Mouse (Mus musculus): Measurements from ENCODE around the gene Ina. TPM values are rescaled to one million over a fixed set of nuclear protein-coding genes. Genes with fewer than 3 reads are reported as not detected.
A peak's percentile ranks its signal among the peaks of the same experiment; 100 is the strongest.

The Ina gene
- polyA plus RNA-seq, 1 experiment from 2014 or later = 0.98 TPM

DNA sequence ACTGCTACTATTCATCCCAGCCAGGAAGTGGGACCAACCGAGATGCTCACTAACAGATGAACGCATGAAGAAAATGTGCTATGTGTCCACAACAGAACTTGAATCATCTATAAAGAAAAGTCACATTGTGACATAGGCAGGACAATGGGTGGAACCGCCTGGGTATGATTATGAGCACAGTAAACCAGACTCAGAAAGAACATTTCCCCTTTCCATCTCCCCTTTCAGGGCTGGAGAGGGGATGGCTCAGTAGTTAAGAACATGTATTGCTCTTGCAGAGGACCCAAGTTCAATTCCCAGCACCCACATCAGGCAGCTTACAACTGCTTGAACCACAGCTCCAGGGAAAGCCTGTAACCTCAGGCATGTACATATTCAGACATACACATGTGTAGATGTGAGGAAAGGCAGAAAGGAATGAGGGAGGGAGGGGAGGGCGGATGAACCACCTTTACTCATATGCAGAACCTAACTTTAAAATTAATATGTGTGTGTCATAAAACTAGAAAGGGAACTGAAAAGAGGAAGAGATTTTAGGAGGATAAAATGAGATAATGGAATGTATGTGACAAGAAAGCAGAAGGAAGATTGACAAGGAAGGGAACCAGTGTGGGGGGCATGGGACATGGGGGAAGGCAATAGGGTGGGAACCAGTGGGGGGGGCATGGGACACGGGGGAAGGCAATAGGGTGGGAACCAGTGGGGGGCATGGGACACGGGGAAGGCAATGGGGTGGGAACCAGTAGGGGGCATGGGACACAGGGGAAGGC lies 10.6 kb upstream of the Ina start:
- no peaks in the 10 kb centered on the region; the same call in 1 of the 2 replicates for H3K9me3 ChIP-seq
- no peak overlapping the region for H3K27ac ChIP-seq
- H3K4me2 ChIP-seq (replicated peaks) = no peak overlapping the region
- no peak overlapping the region for H3K4me3 ChIP-seq
- WGBS = 73% methylated on average over 6 of the region's 6 CpGs
- no peaks in the 10 kb centered on the region for H3K4me1 ChIP-seq
- peaks cover 9% of the 10 kb centered on the region; the same call in 1 of the 2 replicates for H3K27me3 ChIP-seq
- ATAC-seq (ENCODE audit: low FRiP score, low read depth) = no peak
- H3K9ac ChIP-seq = no peak overlapping the region
- no peaks in the 10 kb centered on the region for H3K36me3 ChIP-seq

- H3K4me3 ChIP-seq = no peak overlapping the region
- peaks cover 18% of the 10 kb centered on the region for H3K27me3 ChIP-seq
- no peak overlapping the region for H3K9ac ChIP-seq
- H3K9me3 ChIP-seq = no peaks in the 10 kb centered on the region; the same call in 1 of the 2 replicates
- H3K4me1 ChIP-seq = no peaks in the 10 kb centered on the region
- no peak overlapping the region for H3K4me2 ChIP-seq (replicated peaks)
- ATAC-seq (ENCODE audit: low FRiP score, low read depth) = no peak
- H3K36me3 ChIP-seq = no peaks in the 10 kb centered on the region
- no peak overlapping the region for H3K27ac ChIP-seq
- 62% methylated on average over 5 of the region's 5 CpGs for WGBS
These were observed 8.6 kb upstream of the Ina start for GRCm38 (mm10) chr19:47005873-47006272.

- Histone ChIP-seq H3K9ac (no peak overlapping the region), H3K27me3 (peaks cover 22% of the 10 kb centered on the region), H3K4me3 (no peak overlapping the region), H3K27ac (no peak overlapping the region), H3K4me2 (replicated peaks) (no peak overlapping the region), H3K4me1 (no peaks in the 10 kb centered on the region), H3K36me3 (no peaks in the 10 kb centered on the region), H3K9me3 (no peaks in the 10 kb centered on the region; the same call in 1 of the 2 replicates)
- no peak for ATAC-seq (ENCODE audit: low FRiP score, low read depth)
- 0% methylated on average over 4 of the region's 4 CpGs for WGBS
These were observed 8.2 kb upstream of the Ina start for GRCm38 (mm10) chr19:47006321-47006720.

- Histone ChIP-seq H3K9ac (no peak overlapping the region), H3K9me3 (no peaks in the 10 kb centered on the region; the same call in 1 of the 2 replicates), H3K4me2 (replicated peaks) (no peak overlapping the region), H3K27ac (no peak overlapping the region), H3K27me3 (peaks cover 52% of the 10 kb centered on the region), H3K4me3 (no peak overlapping the region), H3K4me1 (peaks cover 4% of the 10 kb centered on the region), H3K36me3 (no peaks in the 10 kb centered on the region)
- WGBS = 87% methylated on average over 7 of the region's 7 CpGs
- ATAC-seq (ENCODE audit: low FRiP score, low read depth) = no peak
These were observed 5.1 kb upstream of the Ina start for GRCm38 (mm10) chr19:47009420-47009819.

DNA sequence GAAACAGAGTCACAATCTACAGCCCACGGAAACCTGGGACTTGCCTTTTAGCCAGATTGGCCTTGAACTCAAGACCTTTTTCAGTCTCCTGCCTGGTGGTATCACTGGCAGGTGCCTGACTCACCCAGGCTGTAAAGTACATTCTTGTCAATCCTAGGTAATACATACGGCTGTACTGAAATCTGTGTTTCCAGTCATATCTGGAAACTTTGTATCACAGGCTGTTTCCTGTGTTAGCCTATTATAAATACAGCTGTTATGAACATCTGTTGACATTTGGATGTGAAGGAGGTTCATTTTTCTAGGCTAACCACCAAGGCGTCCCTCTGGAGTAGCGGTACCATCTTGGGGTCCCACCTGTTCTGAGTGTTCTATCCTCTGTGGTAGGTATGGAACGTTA lies 4.6 kb upstream of the Ina start:
- Histone ChIP-seq H3K9me3 (no peaks in the 10 kb centered on the region; the same call in 1 of the 2 replicates), H3K36me3 (no peaks in the 10 kb centered on the region), H3K27me3 (peaks cover 57% of the 10 kb centered on the region), H3K4me2 (replicated peaks) (no peak overlapping the region), H3K4me3 (no peak overlapping the region), H3K27ac (no peak overlapping the region), H3K9ac (no peak overlapping the region), H3K4me1 (peaks cover 9% of the 10 kb centered on the region)
- ATAC-seq (ENCODE audit: low FRiP score, low read depth) = no peak
- WGBS = 84% methylated on average over 5 of the region's 5 CpGs

DNA sequence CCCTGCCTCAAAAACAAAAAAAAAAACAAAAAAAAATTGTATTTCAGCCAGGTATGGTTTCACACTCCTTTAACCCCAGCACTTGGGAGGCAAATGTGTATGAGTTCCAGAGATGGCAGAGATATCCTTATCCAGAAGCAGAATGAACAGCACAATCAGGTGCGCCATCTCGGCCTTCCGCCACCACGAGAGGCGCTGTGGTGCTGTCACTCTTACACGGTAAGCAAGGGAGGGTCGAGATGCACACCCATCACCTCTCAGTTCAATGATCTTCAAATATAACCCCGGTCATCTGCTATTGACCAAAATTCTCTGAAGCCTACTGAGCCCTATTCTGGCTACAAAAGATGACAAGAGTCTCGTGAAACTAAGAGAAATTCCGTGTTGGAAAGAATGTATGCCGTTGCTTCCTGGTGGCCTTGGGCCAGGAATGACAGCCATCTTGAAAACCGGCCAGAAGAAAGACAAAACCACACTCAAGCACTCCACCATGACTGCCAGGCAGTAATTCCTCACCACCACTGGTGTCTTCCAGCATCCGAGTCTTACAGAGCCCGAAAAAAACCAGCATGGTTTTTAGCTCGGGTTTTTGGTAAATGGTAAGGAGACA lies 1.9 kb upstream of the Ina start:
- 89% methylated on average over 15 of the region's 15 CpGs for WGBS
- Histone ChIP-seq H3K27ac (no peak overlapping the region), H3K27me3 (peaks cover 80% of the 10 kb centered on the region), H3K4me3 (no peak overlapping the region), H3K4me2 (replicated peaks) (no peak overlapping the region), H3K36me3 (no peaks in the 10 kb centered on the region), H3K4me1 (peaks cover 19% of the 10 kb centered on the region), H3K9me3 (no peaks in the 10 kb centered on the region; the same call in 1 of the 2 replicates), H3K9ac (no peak overlapping the region)
- ATAC-seq (ENCODE audit: low FRiP score, low read depth) = no peak

- Histone ChIP-seq H3K4me2 (replicated peaks) (peak overlapping the region; percentile 92), H3K9ac (no peak overlapping the region), H3K9me3 (no peaks in the 10 kb centered on the region), H3K4me3 (peak overlapping the region; percentile 52), H3K27me3 (peaks cover 84% of the 10 kb centered on the region), H3K4me1 (peaks cover 19% of the 10 kb centered on the region), H3K36me3 (no peaks in the 10 kb centered on the region), H3K27ac (no peak overlapping the region)
- 14% methylated on average over 20 of the region's 20 CpGs for WGBS
- no peak for ATAC-seq (ENCODE audit: low FRiP score, low read depth)
These were observed 949 bp upstream of the Ina start for GRCm38 (mm10) chr19:47013340-47014158.

DNA sequence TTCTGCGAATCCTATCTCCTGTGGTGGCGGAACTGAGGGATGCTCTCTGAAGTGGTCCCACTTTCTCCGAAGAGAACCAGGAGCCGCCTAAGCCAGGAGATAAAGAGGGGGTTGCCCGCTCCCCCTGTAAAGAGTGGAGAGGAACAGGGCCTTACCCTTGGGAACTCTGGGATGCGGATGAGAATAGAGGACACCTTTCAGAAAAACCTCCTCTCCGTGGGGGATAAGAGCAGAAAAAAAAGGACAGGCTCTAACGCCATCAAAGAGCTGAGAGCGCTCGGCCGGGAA lies 395 bp upstream of the Ina start:
- Histone ChIP-seq H3K4me1 (peaks cover 19% of the 10 kb centered on the region), H3K36me3 (no peaks in the 10 kb centered on the region), H3K9me3 (no peaks in the 10 kb centered on the region), H3K27ac (no peak overlapping the region), H3K4me2 (replicated peaks) (peak overlapping the region; percentile 92), H3K4me3 (peak overlapping the region; percentile 52), H3K27me3 (peaks cover 85% of the 10 kb centered on the region), H3K9ac (no peak overlapping the region)
- no peak for ATAC-seq (ENCODE audit: low FRiP score, low read depth)
- 1% methylated on average over 11 of the region's 11 CpGs for whole genome bisulfite sequencing

DNA sequence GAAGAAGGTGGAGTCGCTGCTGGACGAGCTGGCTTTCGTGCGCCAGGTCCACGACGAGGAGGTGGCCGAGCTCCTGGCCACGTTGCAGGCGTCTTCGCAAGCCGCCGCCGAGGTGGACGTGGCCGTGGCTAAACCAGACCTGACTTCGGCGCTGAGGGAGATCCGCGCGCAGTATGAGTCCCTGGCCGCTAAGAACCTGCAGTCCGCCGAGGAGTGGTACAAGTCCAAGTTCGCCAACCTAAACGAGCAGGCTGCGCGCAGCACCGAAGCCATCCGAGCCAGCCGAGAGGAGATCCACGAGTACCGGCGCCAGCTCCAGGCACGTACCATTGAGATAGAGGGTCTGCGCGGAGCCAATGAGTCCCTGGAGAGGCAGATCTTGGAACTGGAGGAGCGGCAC lies 898 bp downstream of the Ina start:
- H3K27me3 ChIP-seq = peaks cover 87% of the 10 kb centered on the region
- no peaks in the 10 kb centered on the region for H3K9me3 ChIP-seq
- WGBS = under 1% methylated on average over 37 of the region's 37 CpGs
- peak overlapping the region; percentile 92 for H3K4me2 ChIP-seq (replicated peaks)
- H3K27ac ChIP-seq = no peak overlapping the region
- no peak for ATAC-seq (ENCODE audit: low FRiP score, low read depth)
- no peak overlapping the region for H3K9ac ChIP-seq
- no peaks in the 10 kb centered on the region for H3K36me3 ChIP-seq
- peak overlapping the region; percentile 52 for H3K4me3 ChIP-seq
- peaks cover 21% of the 10 kb centered on the region for H3K4me1 ChIP-seq

DNA sequence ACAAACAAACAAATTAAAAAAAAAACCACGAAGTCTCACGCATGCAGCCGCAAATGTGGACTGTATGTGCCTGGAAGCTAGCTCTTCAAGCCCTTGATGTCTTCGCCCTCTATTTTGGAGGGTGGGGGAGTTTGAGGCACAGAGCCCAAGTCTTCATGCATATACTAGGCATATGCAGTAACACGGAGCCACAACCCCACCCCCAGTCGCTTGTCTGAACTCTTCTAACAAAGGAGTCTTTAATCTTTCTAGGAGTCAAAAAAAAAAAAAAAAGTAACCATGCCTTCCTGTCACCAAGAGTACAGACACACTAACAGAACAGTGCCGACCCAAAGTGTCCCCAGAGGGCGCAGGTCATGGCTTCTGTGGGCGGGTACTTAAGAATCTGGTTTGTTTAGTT lies 1.5 kb downstream of the Ina start:
- no peaks in the 10 kb centered on the region for H3K9me3 ChIP-seq
- no peak for ATAC-seq (ENCODE audit: low FRiP score, low read depth)
- H3K27ac ChIP-seq = no peak overlapping the region
- 4% methylated on average over 9 of the region's 9 CpGs for WGBS
- H3K9ac ChIP-seq = no peak overlapping the region
- H3K4me3 ChIP-seq = peak overlapping the region; percentile 52
- peaks cover 21% of the 10 kb centered on the region for H3K4me1 ChIP-seq
- no peaks in the 10 kb centered on the region for H3K36me3 ChIP-seq
- peaks cover 82% of the 10 kb centered on the region for H3K27me3 ChIP-seq
- peak overlapping the region; percentile 92; the same call in 1 of the 2 replicates for H3K4me2 ChIP-seq (replicated peaks)

DNA sequence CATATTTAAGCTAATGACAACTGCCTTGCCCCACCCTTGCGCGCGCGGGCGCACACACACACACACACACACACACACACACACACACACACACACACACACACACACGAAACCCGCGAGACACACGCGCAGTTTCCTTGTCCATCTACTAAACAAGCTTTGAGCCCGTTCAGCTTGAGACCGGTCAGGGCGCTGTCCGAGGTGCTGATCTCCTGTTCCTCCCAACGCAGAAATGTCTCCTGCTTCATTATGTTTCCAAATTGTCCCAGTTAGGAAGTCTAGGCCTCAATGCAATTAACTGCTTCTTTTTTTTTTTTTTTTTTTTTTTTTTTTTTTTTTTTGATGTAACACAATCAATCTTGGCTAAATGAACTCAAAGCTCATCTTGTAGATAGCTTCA lies 2.0 kb downstream of the Ina start:
- Histone ChIP-seq H3K4me1 (peaks cover 21% of the 10 kb centered on the region), H3K9me3 (no peaks in the 10 kb centered on the region), H3K4me3 (no peak overlapping the region), H3K27ac (no peak overlapping the region), H3K36me3 (no peaks in the 10 kb centered on the region), H3K9ac (no peak overlapping the region), H3K4me2 (replicated peaks) (no peak overlapping the region), H3K27me3 (peaks cover 78% of the 10 kb centered on the region)
- ATAC-seq (ENCODE audit: low FRiP score, low read depth) = 0 out of 2 replicates have a peak, but pooled peaks have one; percentile 52
- 1% methylated on average over 15 of the region's 15 CpGs for WGBS

DNA sequence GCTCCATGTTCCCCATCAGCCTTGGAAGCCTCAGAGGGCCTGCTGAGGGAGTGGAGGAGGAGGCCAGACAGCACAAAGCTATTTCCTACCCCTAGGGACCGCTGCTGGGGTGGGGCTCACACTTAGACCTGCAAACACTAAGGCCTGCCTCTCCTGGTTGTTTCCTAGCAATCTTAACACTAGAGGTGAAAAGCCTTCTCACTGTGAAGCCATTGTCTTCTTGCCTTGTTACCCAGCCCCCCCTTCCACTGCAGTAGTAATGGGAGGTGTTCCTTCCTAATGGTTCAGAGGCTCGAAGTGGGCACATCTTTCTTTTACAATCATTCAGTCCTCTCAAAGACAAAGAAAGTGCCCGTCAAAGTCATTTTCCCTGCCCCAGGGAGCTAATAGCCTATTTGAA lies 3.3 kb downstream of the Ina start:
- H3K9me3 ChIP-seq = no peaks in the 10 kb centered on the region
- peaks cover 21% of the 10 kb centered on the region for H3K4me1 ChIP-seq
- WGBS = 9% methylated on average over 3 of the region's 3 CpGs
- H3K27ac ChIP-seq = no peak overlapping the region
- ATAC-seq (ENCODE audit: low FRiP score, low read depth) = no peak
- H3K27me3 ChIP-seq = peaks cover 67% of the 10 kb centered on the region
- no peak overlapping the region for H3K4me3 ChIP-seq
- no peaks in the 10 kb centered on the region for H3K36me3 ChIP-seq
- no peak overlapping the region for H3K4me2 ChIP-seq (replicated peaks)
- no peak overlapping the region for H3K9ac ChIP-seq

All from limb, embryonic 13.5 days (tissue).